Mouse (Mus musculus): ENCODE results near the gene Trpm4. TPM values are rescaled to one million over a fixed set of nuclear protein-coding genes. Genes with fewer than 3 reads are reported as not detected.
"Not testable (repeated sequence)": the region's sequence is repeated elsewhere in the genome, so short reads cannot be mapped to it uniquely, and the experiment has no call there.

The Trpm4 gene
- polyA plus RNA-seq, 1 experiment: not detected

DNA sequence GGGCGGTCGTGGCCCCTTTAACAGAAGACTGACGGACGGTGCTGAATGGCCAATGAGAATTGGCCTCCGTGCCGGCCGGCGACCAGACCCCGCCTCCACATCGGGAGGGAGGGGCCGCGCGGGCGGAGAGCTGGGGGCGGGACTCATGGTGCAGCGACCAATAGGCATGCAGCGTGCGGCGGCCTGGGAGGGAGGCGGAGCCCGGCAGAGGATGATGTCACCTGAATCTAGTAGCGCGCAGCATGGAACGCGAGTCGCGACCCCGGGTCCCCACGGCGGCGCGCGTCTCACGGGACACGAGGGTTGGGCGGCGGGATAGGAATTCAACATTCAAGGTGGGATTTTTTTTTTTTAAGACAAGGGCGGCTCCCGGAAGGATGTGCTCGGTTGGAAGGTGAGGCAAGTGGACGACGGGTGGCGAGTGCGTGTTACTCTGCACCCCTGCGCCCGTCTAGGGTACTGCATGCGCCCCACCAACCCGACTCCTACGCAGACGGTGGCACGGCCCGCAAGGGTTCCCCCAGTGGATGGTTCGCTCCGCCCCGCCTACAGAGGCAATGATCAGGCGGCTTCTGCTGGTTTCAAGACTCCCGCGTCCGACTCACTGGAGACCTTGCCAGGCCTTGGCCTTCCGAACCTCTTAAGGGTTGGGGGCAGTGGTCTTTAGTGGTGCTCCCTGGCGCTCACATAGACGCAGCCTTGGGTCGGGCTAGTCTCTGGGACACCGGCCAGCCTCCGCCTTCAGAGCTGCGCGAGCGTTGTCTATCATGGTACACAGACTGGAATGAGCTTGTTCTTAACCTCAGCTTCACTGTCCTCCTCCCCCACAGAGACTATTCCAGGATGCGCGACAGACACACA, 33.7 kb upstream of the Trpm4 start:
- WGBS: under 1% methylated on average over 69 of the region's 70 CpGs
- Histone ChIP-seq H3K27ac (ENCODE audit: insufficient read depth, low read depth, low read length) (peak overlapping the region; percentile 63), H3K4me1 (ENCODE audit: control insufficient read depth, insufficient read depth, low read length) (peaks cover 30% of the 10 kb centered on the region), H3K4me3 (ENCODE audit: insufficient read depth, low read depth, low read length) (peak overlapping the region; percentile 75)
- no peak; the same call in none of the 2 replicates for TF ChIP-seq POLR2A (IDR thresholded peaks at IDR 0.05; ENCODE audit: insufficient read depth, low read depth, low read length)
- TF ChIP-seq CTCF (IDR thresholded peaks at IDR 0.05; ENCODE audit: insufficient read depth, low read depth, low read length): peak; percentile 93

GRCm38 (mm10) chr7:45366652-45367019, 33.1 kb upstream of the Trpm4 start, which contains the start of gene Ppfia3:
Gene Ppfia3, minus strand, starts transcription at chr7:45367019.
- under 1% methylated on average over 24 of the region's 26 CpGs for WGBS
- H3K4me1 ChIP-seq (ENCODE audit: control insufficient read depth, insufficient read depth, low read length): peaks cover 33% of the 10 kb centered on the region
- TF ChIP-seq POLR2A (IDR thresholded peaks at IDR 0.05; ENCODE audit: insufficient read depth, low read depth, low read length): no peak
- TF ChIP-seq CTCF (IDR thresholded peaks at IDR 0.05; ENCODE audit: insufficient read depth, low read depth, low read length): no peak
- H3K27ac ChIP-seq (ENCODE audit: insufficient read depth, low read depth, low read length): peak within 1 kb of the TSS; percentile 63
- H3K4me3 ChIP-seq (ENCODE audit: insufficient read depth, low read depth, low read length): peak within 1 kb of the TSS; percentile 75

- TF ChIP-seq POLR2A (IDR thresholded peaks at IDR 0.05; ENCODE audit: insufficient read depth, low read depth, low read length): no peak
- Histone ChIP-seq H3K4me1 (ENCODE audit: control insufficient read depth, insufficient read depth, low read length) (peaks cover 39% of the 10 kb centered on the region), H3K27ac (ENCODE audit: insufficient read depth, low read depth, low read length) (no peak overlapping the region), H3K4me3 (ENCODE audit: insufficient read depth, low read depth, low read length) (peak overlapping the region; percentile 66)
- WGBS: 6% methylated on average over 35 of the region's 35 CpGs
Measured at GRCm38 (mm10) chr7:45365742-45366651, 32.4 kb upstream of the Trpm4 start.

DNA sequence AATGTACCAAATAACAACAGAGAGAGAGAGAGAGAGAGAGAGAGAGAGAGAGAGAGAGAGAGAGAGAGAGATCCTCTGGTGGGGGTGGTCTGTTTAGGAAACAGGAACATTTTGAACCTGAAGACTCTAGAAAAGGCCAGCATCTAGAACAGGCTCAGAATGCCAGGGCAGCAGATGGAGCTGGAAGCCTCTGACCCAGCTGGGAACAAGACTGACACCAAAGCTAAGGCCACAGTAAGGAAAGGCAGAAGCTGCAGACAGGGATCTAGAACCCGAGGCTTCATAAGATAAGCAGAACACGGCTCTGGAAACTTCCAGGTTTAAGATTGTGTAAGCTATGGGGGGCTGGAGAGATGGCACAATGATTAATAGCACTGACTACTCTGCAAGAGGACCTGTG, 30.4 kb upstream of the Trpm4 start:
- H3K4me1 ChIP-seq (ENCODE audit: control insufficient read depth, insufficient read depth, low read length): peaks cover 25% of the 10 kb centered on the region

DNA sequence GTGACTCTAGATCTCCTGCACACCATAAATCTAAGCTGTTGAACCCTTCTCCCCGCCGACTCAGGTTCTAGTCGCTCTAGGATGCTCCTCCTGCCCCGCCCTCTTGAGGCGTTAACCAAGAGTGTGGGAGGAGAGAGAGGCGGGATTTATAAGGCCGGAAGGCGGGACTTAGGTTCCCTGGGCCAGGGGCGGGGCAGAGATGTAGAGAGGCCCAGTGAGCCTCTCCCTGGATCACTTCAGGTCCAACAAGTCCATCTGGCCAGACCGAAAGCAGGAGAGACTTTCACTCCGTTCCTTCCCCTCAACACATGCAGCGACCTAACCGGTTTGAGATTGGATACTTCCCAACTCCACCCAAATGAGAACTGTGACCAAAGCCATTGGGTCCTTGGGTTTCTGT, 29.2 kb upstream of the Trpm4 start:
- Histone ChIP-seq H3K4me3 (ENCODE audit: insufficient read depth, low read depth, low read length) (no peak overlapping the region), H3K27ac (ENCODE audit: insufficient read depth, low read depth, low read length) (no peak overlapping the region), H3K4me1 (ENCODE audit: control insufficient read depth, insufficient read depth, low read length) (peaks cover 14% of the 10 kb centered on the region)
- WGBS: 35% methylated on average over 13 of the region's 13 CpGs
- no peak for TF ChIP-seq CTCF (IDR thresholded peaks at IDR 0.05; ENCODE audit: insufficient read depth, low read depth, low read length)
- TF ChIP-seq POLR2A (IDR thresholded peaks at IDR 0.05; ENCODE audit: insufficient read depth, low read depth, low read length): no peak

More for the DNA sequence above, 30.4 kb upstream of the Trpm4 start:
- WGBS: 95% methylated on average over 2 of the region's 2 CpGs
- Histone ChIP-seq H3K27ac (ENCODE audit: insufficient read depth, low read depth, low read length) (no peak overlapping the region), H3K4me3 (ENCODE audit: insufficient read depth, low read depth, low read length) (no peak overlapping the region)
- TF ChIP-seq POLR2A (IDR thresholded peaks at IDR 0.05; ENCODE audit: insufficient read depth, low read depth, low read length): no peak
- no peak for TF ChIP-seq CTCF (IDR thresholded peaks at IDR 0.05; ENCODE audit: insufficient read depth, low read depth, low read length)

DNA sequence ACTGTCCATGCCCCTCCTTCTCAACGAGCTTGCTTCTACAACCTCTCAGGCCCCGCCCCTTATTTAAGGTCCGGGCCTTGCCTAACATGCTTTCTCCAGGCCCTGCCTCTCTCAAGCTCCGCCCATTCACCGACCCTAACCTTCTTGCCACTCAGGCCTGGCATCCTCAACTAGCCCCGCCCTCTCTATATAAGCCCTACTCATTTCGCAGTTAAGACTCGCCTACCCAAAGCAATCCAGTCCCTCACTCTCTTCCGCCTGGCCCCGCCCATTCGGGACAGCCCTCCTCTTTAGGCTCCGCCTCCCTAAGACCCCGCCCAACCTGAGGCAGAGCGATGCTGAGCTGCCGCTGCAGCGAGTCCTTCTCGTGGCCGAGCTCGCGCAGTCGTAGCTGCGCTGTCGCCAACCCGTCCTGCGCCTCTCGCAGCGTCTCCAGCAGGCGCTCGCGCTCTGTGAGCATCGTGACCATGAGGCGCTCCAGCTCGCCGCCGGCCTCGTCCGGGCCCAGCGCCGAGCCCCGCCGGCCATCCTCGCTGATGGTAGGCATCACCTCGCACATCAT, 27.7 kb upstream of the Trpm4 start:
- no peak overlapping the region for H3K27ac ChIP-seq (ENCODE audit: insufficient read depth, low read depth, low read length)
- TF ChIP-seq POLR2A (IDR thresholded peaks at IDR 0.05; ENCODE audit: insufficient read depth, low read depth, low read length): peak; percentile 55; the same call in 1 of the 2 replicates
- TF ChIP-seq CTCF (IDR thresholded peaks at IDR 0.05; ENCODE audit: insufficient read depth, low read depth, low read length): 0 out of 2 replicates have a peak, but pooled peaks have one; percentile 13
- WGBS: 1% methylated on average over 43 of the region's 43 CpGs
- peaks cover 13% of the 10 kb centered on the region for H3K4me1 ChIP-seq (ENCODE audit: control insufficient read depth, insufficient read depth, low read length)
- peak overlapping the region; percentile 48 for H3K4me3 ChIP-seq (ENCODE audit: insufficient read depth, low read depth, low read length)

- TF ChIP-seq CTCF (IDR thresholded peaks at IDR 0.05; ENCODE audit: insufficient read depth, low read depth, low read length): no peak
- no peak for TF ChIP-seq POLR2A (IDR thresholded peaks at IDR 0.05; ENCODE audit: insufficient read depth, low read depth, low read length)
- Histone ChIP-seq H3K27ac (ENCODE audit: insufficient read depth, low read depth, low read length) (no peak overlapping the region), H3K4me3 (ENCODE audit: insufficient read depth, low read depth, low read length) (no peak overlapping the region), H3K4me1 (ENCODE audit: control insufficient read depth, insufficient read depth, low read length) (peaks cover 9% of the 10 kb centered on the region)
- 64% methylated on average over 18 of the region's 18 CpGs for WGBS
Measured at GRCm38 (mm10) chr7:45360404-45361125, 27.0 kb upstream of the Trpm4 start.

DNA sequence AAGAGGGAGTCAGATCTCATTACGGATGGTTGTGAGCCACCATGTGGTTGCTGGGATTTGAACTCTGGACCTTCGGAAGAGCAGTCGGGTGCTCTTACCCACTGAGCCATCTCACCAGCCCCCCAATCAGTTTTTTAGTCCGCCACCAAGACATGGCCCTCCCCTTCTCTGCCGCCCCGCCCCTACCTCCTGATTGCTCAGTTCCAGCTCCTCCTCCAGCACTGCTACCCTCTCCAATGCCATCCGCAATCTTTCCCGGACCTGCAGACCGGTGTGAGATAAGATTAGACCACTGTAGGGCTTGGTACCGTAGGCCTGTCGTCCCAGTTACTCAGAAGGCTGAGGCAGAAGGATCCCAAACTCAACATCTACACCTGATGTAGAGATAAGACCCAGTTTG, 25.5 kb upstream of the Trpm4 start:
- H3K27ac ChIP-seq (ENCODE audit: insufficient read depth, low read depth, low read length); H3K4me3 ChIP-seq (ENCODE audit: insufficient read depth, low read depth, low read length); H3K4me1 ChIP-seq (ENCODE audit: control insufficient read depth, insufficient read depth, low read length): not testable (repeated sequence)
- 78% methylated on average over 11 of the region's 11 CpGs for WGBS
